Mouse (Mus musculus) small intestine, adult 2 months (tissue): ENCODE results near the gene Fam213b.

ENCODE experiments used
- CTCF ChIP-seq: fragments of 200-500 bp; IDR thresholded peaks from 2 replicates; pipeline ENCODE4 v1.5.1; 2012; ENCODE audit warnings: low read depth, mild to moderate bottlenecking, control low read depth, inconsistent platforms, low read length, moderate library complexity, mixed read lengths; ENCODE audit not compliant: insufficient replicate concordance, insufficient read length; ENCODE audit errors: extremely low read depth
- POLR2A ChIP-seq: fragments of 200-500 bp; IDR thresholded peaks from 2 replicates; pipeline ENCODE4 v1.6.1; 2012; ENCODE audit warnings: low read depth, mild to moderate bottlenecking, control low read depth, inconsistent platforms, low read length, moderate library complexity

DNA sequence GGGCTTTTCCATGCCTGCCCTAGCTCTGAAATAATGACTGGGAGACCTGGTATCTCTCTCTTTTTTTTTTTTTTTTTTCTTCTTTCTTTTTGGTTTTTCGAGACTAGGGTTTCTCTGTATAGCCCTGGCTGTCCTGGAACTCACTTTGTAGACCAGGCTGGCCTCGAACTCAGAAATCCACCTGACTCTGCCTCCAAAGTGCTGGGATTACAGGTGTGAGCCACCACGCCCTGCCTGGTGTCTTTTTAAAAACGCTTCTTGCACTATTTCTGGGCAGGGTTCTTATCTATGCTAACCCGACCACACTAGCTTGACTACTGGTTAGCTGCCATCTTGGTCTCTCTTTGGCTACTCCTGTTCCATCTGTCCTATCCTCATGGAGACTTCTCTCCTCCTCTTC lies 9.6 kb upstream of the Fam213b start:
- TF ChIP-seq CTCF, result no peak
- no peak for TF ChIP-seq POLR2A
